Mouse (Mus musculus) gastrocnemius, adult 2 months (tissue): Measurements from ENCODE around the gene Olfr56. TPM values are rescaled to one million over a fixed set of nuclear protein-coding genes. Genes with fewer than 3 reads are reported as not detected.

Experiments used
- DNase-seq: peaks from one replicate; pipeline ENCODE4 v3.0.0; 2022
- H3K27ac ChIP-seq: fragments of 200-600 bp; 2 replicates; pipeline ENCODE4 v1.8.1; 2022; ENCODE audit warnings: mild to moderate bottlenecking
- H3K4me3 ChIP-seq: fragments of 200-600 bp; 2 replicates; pipeline ENCODE4 v1.8.1; 2022; ENCODE audit warnings: mild to moderate bottlenecking, moderate library complexity
- CTCF ChIP-seq: fragments of 200-600 bp; IDR thresholded peaks from 2 replicates; pipeline ENCODE4 v1.8.1; 2022; ENCODE audit warnings: antibody characterized with exemption, mild to moderate bottlenecking, moderate library complexity
- intact Hi-C: fragments of 180-260 bp; cut with DNase I; formaldehyde crosslinking; loops from one replicate; pipeline ENCODE4 v1.15.1; 2025
- total RNA-seq, 2 experiments: library from RNA; stranded (reverse); gene quantifications; 2 replicates each; pipeline ENCODE4 v1.2.3; 2021

The Olfr56 gene
- total RNA-seq, 2 experiments from 2014 or later, result not detected

- no peak for TF ChIP-seq CTCF
- Histone ChIP-seq H3K27ac (no peak overlapping the region), H3K4me3 (no peak overlapping the region)
- intact Hi-C loops, result no loop called here
- DNase-seq, result no peak
Measured at GRCm38 (mm10) chr11:49183172-49183571, 204.5 kb downstream of the Olfr56 start.

Other genes starting within 250 kb of the Olfr56 start
- 100 to 1,000 TPM; 383 to 424 TPM for gene Rack1, start 178.6 kb upstream of the Olfr56 start, total RNA-seq
- 10 to 100 TPM; 19.9 to 23.6 TPM for gene Trim41, start 161.5 kb upstream of the Olfr56 start, total RNA-seq
- gene Trim7, start 152.7 kb upstream of the Olfr56 start, total RNA-seq, result 10 to 100 TPM; 25.9 to 51.8 TPM
- gene Gm12184, start 152.2 kb upstream of the Olfr56 start, total RNA-seq, result 1 to 10 TPM; 1.5 to 2.2 TPM
- gene Irgm1, start 107.2 kb upstream of the Olfr56 start, total RNA-seq, result 10 to 100 TPM; 13.5 to 14.4 TPM
- under 1 TPM; 0.13 to 0.42 TPM for gene Gm5431, start 76.7 kb upstream of the Olfr56 start, total RNA-seq
- gene Psme2b, start 32.7 kb upstream of the Olfr56 start, total RNA-seq, result 1 to 10 TPM in 1 of 2 experiments, under 1 TPM in 1; 0.41 to 1.6 TPM
- gene 9930111J21Rik1, start 509 bp downstream of the Olfr56 start, total RNA-seq, result 1 to 10 TPM in 1 of 2 experiments, under 1 TPM in 1; 0.79 to 1.7 TPM
- gene Gm12185, start 13.3 kb downstream of the Olfr56 start, total RNA-seq, result under 1 TPM; 0.39 to 0.46 TPM
- 1 to 10 TPM in 1 of 2 experiments, under 1 TPM in 1; 0.97 to 1.1 TPM for gene Tgtp1, start 15.3 kb downstream of the Olfr56 start, total RNA-seq
- gene 9930111J21Rik2, start 72.4 kb downstream of the Olfr56 start, total RNA-seq, result 1 to 10 TPM; 1.0 to 2.5 TPM
- gene Tgtp2, start 85.3 kb downstream of the Olfr56 start, total RNA-seq, result 1 to 10 TPM in 1 of 2 experiments, under 1 TPM in 1; 0.66 to 1.3 TPM
- gene Ifi47, start 97.7 kb downstream of the Olfr56 start, total RNA-seq, result under 1 TPM; 0.84 TPM
- gene Olfr1396, start 136.0 kb downstream of the Olfr56 start, total RNA-seq, result not detected
- gene Olfr1395, start 163.4 kb downstream of the Olfr56 start, total RNA-seq, result not detected
- not detected for gene Olfr1394, start 175.5 kb downstream of the Olfr56 start, total RNA-seq
- gene Btnl9, start 208.3 kb downstream of the Olfr56 start, total RNA-seq, result 1 to 10 TPM in 1 of 2 experiments, under 1 TPM in 1; 0.97 to 3.6 TPM
- gene Zfp62, start 224.4 kb downstream of the Olfr56 start, total RNA-seq, result 10 to 100 TPM; 25.8 to 32.6 TPM